Mouse (Mus musculus) erythroid progenitor cell, adult 5-6 weeks (primary cell): ENCODE results near the gene Lrp8. TPM values are rescaled to one million over a fixed set of nuclear protein-coding genes. Genes with fewer than 3 reads are reported as not detected.
A peak's percentile ranks its signal among the peaks of the same experiment; 100 is the strongest.

Experiments
- ATAC-seq: replicated peaks from 2 replicates; pipeline ENCODE4 v1.8.0; 2016; ENCODE audit warnings: moderate number of reproducible peaks, mild to moderate bottlenecking, moderate TSS enrichment, inconsistent platforms; ENCODE audit not compliant: poor library complexity, low FRiP score, severe bottlenecking
- total RNA-seq, 2 experiments: library from RNA; stranded (forward) in 1 of 2; stranded (reverse) in 1 of 2; fragments of 150-400 nt in 1 of 2; fragments of 186-747, 209-891 nt in 1 of 2; gene quantifications; 2 replicates each; pipeline versions ENCODE4 v1.2.3 to v1.2.4; 2015 to 2017; ENCODE audit warnings: low replicate concordance in 2 of 2

The Lrp8 gene
- total RNA-seq, 2 experiments from 2014 or later: 2.9 to 8.5 TPM

DNA sequence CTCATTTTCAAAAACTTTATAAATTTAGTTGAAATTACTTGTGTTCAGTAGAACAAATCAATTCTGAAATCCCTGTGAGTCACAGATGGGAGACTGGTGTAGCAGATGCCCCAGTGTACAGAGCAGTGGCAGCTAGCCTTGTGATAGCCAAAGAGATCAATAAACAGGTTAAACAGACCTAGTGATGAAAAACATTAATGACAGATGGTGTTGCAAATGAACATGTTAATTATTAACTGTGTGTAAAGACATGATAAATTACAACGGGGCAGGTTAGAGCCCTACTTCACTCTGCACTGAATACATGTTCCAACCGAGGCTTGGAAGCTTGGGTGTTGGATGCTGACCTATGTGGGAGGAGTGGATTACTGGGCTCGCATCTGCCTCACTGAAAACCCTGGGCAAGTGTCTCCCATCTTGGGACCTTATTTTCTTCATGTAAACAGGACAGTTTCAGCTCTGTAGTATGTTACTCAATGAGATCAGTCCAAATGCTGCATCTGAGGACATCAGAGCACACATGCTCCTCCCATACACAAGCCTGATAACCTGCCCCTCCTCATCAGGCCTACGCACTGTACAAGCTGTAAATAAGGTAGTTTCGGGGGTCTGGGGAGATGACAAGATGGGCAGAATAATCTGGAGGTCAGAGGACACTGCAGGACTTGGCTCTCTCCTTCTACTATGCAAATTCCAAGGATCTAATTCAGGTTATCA, 97.3 kb downstream of the Lrp8 start:
- no peak for ATAC-seq

- no peak for ATAC-seq
Observed at GRCm38 (mm10) chr4:107900206-107900605, 98.1 kb downstream of the Lrp8 start.

- ATAC-seq: no peak
Observed at GRCm38 (mm10) chr4:107904252-107904651, 102.2 kb downstream of the Lrp8 start.

DNA sequence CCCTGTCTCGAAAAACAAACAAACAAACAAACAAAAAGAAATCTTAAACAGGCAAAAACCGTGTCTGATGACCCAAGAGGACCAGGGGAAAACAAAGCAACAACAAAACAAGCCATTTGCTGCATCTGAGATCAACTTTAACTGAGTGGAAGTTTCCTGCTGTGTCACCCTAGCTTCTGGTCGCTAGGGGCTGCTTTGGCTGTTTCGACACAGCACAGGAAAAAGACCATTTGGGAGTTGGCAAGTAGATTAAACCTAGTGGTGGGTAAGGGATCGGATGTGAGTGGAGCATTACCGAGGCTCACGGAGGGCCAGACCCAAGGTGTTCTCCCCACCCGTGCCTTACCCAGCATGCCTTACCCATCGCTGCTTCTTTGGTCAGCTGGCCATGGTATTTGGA, 104.5 kb downstream of the Lrp8 start:
- no peak for ATAC-seq

GRCm38 (mm10) chr4:107910020-107910419, 108.0 kb downstream of the Lrp8 start:
- no peak for ATAC-seq

GRCm38 (mm10) chr4:107920336-107920735, 118.3 kb downstream of the Lrp8 start:
- no peak for ATAC-seq

- 0 out of 2 replicates have a peak, but pooled peaks have one; percentile 25 for ATAC-seq
Observed at GRCm38 (mm10) chr4:107921152-107921695, 119.2 kb downstream of the Lrp8 start.

DNA sequence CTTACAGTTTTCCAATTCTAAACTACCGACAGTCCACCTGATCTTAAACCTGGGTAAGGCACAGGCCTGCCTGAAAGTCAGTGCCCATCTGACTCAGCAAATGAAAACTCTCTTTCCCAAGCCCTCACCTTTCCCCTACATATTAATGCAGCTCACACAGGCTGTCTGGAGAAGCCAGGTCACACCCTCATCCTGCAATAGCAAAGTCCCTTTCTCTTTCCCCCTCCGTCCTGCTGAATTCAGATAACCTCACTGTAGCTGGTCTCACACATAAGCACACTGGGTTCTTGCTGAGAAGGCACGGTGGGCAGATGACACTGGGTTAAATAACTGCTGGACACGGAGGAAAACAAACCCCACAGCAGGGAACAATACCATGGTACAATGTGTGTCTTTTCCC, 119.9 kb downstream of the Lrp8 start:
- no peak for ATAC-seq

DNA sequence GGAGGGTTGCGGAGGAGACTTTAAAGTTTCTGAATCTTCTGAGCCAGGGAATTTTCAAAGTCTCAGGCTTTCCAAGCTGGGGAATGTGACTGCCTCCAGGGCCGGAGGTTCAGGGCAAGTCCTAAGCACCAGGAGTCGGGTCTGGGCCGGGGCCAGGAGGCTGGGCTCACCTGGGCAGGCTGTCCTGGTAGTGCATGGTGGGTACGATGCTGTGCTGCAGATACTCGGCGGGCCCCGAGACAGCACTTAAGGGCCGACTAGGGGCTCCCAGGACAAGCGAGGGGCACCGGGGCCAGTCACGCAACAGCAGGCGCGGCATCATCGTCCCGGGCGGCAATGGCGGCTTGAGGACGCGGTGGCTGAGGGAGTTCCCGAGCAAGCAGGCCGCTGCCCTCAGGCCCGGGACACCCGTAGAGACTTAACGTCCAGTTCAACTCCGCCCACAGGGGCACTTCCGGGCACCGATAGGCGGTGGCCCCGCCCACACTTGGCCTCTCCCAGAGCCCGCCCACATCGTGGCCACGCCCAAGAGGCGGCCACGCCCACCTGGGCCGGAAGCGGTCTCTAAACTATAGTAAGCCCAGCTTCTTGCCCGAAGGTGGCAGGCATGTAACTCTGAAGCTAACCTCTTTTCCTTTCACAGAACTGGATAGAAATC, 121.2 kb downstream of the Lrp8 start, which contains the start of gene Cpt2:
Gene Cpt2 (minus strand): TSS at position 466 of the 658 bp plus-strand sequence.
- ATAC-seq: peak; percentile 94

DNA sequence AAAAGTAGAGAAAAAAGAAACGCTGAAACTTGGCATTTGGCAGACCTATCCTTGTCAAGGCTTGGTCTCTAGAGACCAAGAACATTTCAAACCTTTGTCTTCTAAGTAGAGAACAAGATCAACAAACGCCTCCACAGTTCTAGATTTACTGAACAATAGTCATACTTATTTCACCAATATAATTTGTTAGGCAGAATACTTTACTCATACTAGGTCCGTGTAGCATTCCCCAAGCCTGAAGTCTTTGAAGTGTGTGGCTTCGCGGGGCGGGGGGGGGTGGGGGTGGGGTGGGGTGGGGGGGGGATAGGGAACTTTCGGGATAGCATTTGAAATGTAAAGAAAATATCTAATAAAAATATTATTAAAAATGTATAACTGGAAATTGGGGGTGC, 121.7 kb downstream of the Lrp8 start:
- 0 out of 2 replicates have a peak, but pooled peaks have one; percentile 8 for ATAC-seq

Other genes with a start within 250 kb of the Lrp8 start
- not detected in 2 replicates for gene Dmrtb1, start 118.0 kb upstream of the Lrp8 start, total RNA-seq (2015; ENCODE audit: low replicate concordance)
- gene Dmrtb1, start 118.0 kb upstream of the Lrp8 start, total RNA-seq (2017; ENCODE audit: low replicate concordance): not detected in 2 replicates
- 67.8 and 71.7 TPM in 2 replicates for gene Magoh, start 77.5 kb downstream of the Lrp8 start, total RNA-seq (2015; ENCODE audit: low replicate concordance)
- gene Magoh, start 77.5 kb downstream of the Lrp8 start, total RNA-seq (2017; ENCODE audit: low replicate concordance): 51.1 and 55.3 TPM in 2 replicates
- gene 0610037L13Rik, start 87.6 kb downstream of the Lrp8 start, total RNA-seq (2015; ENCODE audit: low replicate concordance): 17.7 and 19.3 TPM in 2 replicates
- 3.9 and 10.7 TPM in 2 replicates for gene 0610037L13Rik, start 87.6 kb downstream of the Lrp8 start, total RNA-seq (2017; ENCODE audit: low replicate concordance)
- 6.3 and 14.4 TPM in 2 replicates for gene Cpt2, start 121.3 kb downstream of the Lrp8 start, total RNA-seq (2015; ENCODE audit: low replicate concordance)
- 18.5 and 19.1 TPM in 2 replicates for gene Cpt2, start 121.3 kb downstream of the Lrp8 start, total RNA-seq (2017; ENCODE audit: low replicate concordance)
- gene Slc1a7, start 166.1 kb downstream of the Lrp8 start, total RNA-seq (2015; ENCODE audit: low replicate concordance): not detected in 2 replicates
- not detected in 2 replicates for gene Slc1a7, start 166.1 kb downstream of the Lrp8 start, total RNA-seq (2017; ENCODE audit: low replicate concordance)